Mouse (Mus musculus) kidney, postnatal 0 days (tissue): Measurements from ENCODE around the gene Dnmt3a. TPM values are rescaled to one million over a fixed set of nuclear protein-coding genes. Genes with fewer than 3 reads are reported as not detected.

Experiments
- ATAC-seq: fragments of 200-750 bp; cut with Nextera tagmentation; replicated peaks from 2 replicates; pipeline ENCODE4 v1.8.0; 2017; ENCODE audit warnings: low read depth, moderate number of reproducible peaks, moderate TSS enrichment, moderate library complexity; ENCODE audit not compliant: low FRiP score
- DNase-seq: peaks from one replicate; pipeline ENCODE4 v3.0.0-alpha.2; 2016; ENCODE audit warnings: low spot score
- H3K27ac ChIP-seq: fragments of 300-500 bp; sonication (generic); 2 replicates; pipeline ENCODE4 v1.5.1; 2014; ENCODE audit warnings: mild to moderate bottlenecking
- H3K27me3 ChIP-seq: fragments of 300-500 bp; sonication (generic); 2 replicates; pipeline ENCODE4 v1.6.1; 2014; ENCODE audit warnings: low read length, mixed read lengths; ENCODE audit not compliant: insufficient read depth
- H3K36me3 ChIP-seq: fragments of 300-500 bp; sonication (generic); 2 replicates; pipeline ENCODE4 v1.6.1; 2014; ENCODE audit warnings: low read length, mixed read lengths; ENCODE audit not compliant: insufficient read depth
- H3K4me1 ChIP-seq: fragments of 300-500 bp; sonication (generic); replicated peaks from 2 replicates; pipeline ENCODE4 v1.6.1; 2014; ENCODE audit warnings: antibody characterized with exemption, low read length, mixed read lengths; ENCODE audit not compliant: insufficient read depth
- H3K4me2 ChIP-seq: fragments of 300-500 bp; sonication (generic); 2 replicates; pipeline ENCODE4 v1.6.1; 2014; ENCODE audit warnings: mild to moderate bottlenecking, low read length, moderate library complexity, mixed read lengths
- H3K4me3 ChIP-seq: fragments of 300-500 bp; sonication (generic); replicated peaks from 2 replicates; pipeline ENCODE4 v1.5.1; 2014; ENCODE audit warnings: low read depth, low read length
- H3K9ac ChIP-seq: fragments of 300-500 bp; sonication (generic); 2 replicates; pipeline ENCODE4 v1.6.1; 2014; ENCODE audit warnings: low read depth, low read length
- H3K9me3 ChIP-seq: fragments of 300-500 bp; sonication (generic); replicated peaks from 2 replicates; pipeline ENCODE4 v1.6.1; 2016; ENCODE audit warnings: low read length, inconsistent platforms, mixed read lengths
- CTCF ChIP-seq: IDR thresholded peaks from 2 replicates; pipeline ENCODE4 v1.5.1; 2016; ENCODE audit warnings: antibody characterized with exemption, low read depth, mild to moderate bottlenecking, moderate library complexity
- WGBS: fragments of 180-500 bp; shearing (Covaris S2); extraction: QIAGEN DNeasy Blood & Tissue Kit; methylation state at CpG from one replicate; pipeline ENCODE4 v1.1.7; 2014; 5-methylcytosine and 5-hydroxymethylcytosine counted together
- polyA plus RNA-seq: library from polyadenylated mRNA; unstranded; fragments of >200 nt; fragmentation: Nextera tagmentation; extraction: Ambion mirVana; gene quantifications from 2 replicates; pipeline ENCODE4 v1.2.1, GENCODE M21; 2015

Gene Dnmt3a
- polyA plus RNA-seq, 1 experiment from 2014 or later, result 96.5 TPM

- Histone ChIP-seq H3K36me3 (peaks cover 17% of the 10 kb centered on the region), H3K9ac (no peak overlapping the region), H3K4me1 (peaks cover 9% of the 10 kb centered on the region; the same call in 1 of the 2 replicates), H3K9me3 (no peaks in the 10 kb centered on the region), H3K4me3 (no peak overlapping the region), H3K27ac (no peak overlapping the region), H3K27me3 (no peaks in the 10 kb centered on the region), H3K4me2 (no peak overlapping the region)
- WGBS, result 86% methylated on average over 6 of the region's 6 CpGs
- ATAC-seq (no peak), DNase-seq (no peak)
- no peak for TF ChIP-seq CTCF
Observed at GRCm38 (mm10) chr12:3862253-3862652, 56.4 kb downstream of the Dnmt3a start.

GRCm38 (mm10) chr12:3864208-3864607, 58.4 kb downstream of the Dnmt3a start:
- no peak overlapping the region for H3K4me3 ChIP-seq

GRCm38 (mm10) chr12:3865594-3865993, 59.8 kb downstream of the Dnmt3a start:
- Histone ChIP-seq H3K4me3 (no peak overlapping the region), H3K4me2 (no peak overlapping the region), H3K4me1 (peaks cover 6% of the 10 kb centered on the region), H3K27ac (no peak overlapping the region), H3K36me3 (peaks cover 25% of the 10 kb centered on the region), H3K9me3 (no peaks in the 10 kb centered on the region), H3K9ac (no peak overlapping the region), H3K27me3 (no peaks in the 10 kb centered on the region)
- 88% methylated on average over 8 of the region's 8 CpGs for WGBS
- TF ChIP-seq CTCF, result no peak
- DNase-seq (no peak), ATAC-seq (no peak)

More at GRCm38 (mm10) chr12:3864208-3864607, 58.4 kb downstream of the Dnmt3a start:
- no peaks in the 10 kb centered on the region for H3K9me3 ChIP-seq
- no peaks in the 10 kb centered on the region for H3K27me3 ChIP-seq
- peaks cover 6% of the 10 kb centered on the region for H3K4me1 ChIP-seq
- no peak overlapping the region for H3K27ac ChIP-seq
- H3K4me2 ChIP-seq, result no peak overlapping the region
- DNase-seq (no peak), ATAC-seq (no peak)
- peaks cover 22% of the 10 kb centered on the region for H3K36me3 ChIP-seq
- no peak for TF ChIP-seq CTCF
- WGBS, result 89% methylated on average over 8 of the region's 8 CpGs
- no peak overlapping the region for H3K9ac ChIP-seq

GRCm38 (mm10) chr12:3866654-3867370, 61.0 kb downstream of the Dnmt3a start:
- no peak overlapping the region for H3K4me2 ChIP-seq
- no peak overlapping the region for H3K27ac ChIP-seq
- peaks cover 13% of the 10 kb centered on the region for H3K4me1 ChIP-seq
- no peak overlapping the region for H3K4me3 ChIP-seq
- H3K27me3 ChIP-seq, result no peaks in the 10 kb centered on the region
- TF ChIP-seq CTCF, result no peak
- peak; percentile 74 for DNase-seq
- WGBS, result 56% methylated on average over 12 of the region's 12 CpGs
- 0 out of 2 replicates have a peak, but pooled peaks have one; percentile 33 for ATAC-seq
- no peak overlapping the region for H3K9ac ChIP-seq
- no peaks in the 10 kb centered on the region for H3K9me3 ChIP-seq
- peaks cover 23% of the 10 kb centered on the region for H3K36me3 ChIP-seq

GRCm38 (mm10) chr12:3868115-3868514, 62.3 kb downstream of the Dnmt3a start:
- Histone ChIP-seq H3K4me2 (no peak overlapping the region), H3K9ac (no peak overlapping the region), H3K9me3 (no peaks in the 10 kb centered on the region), H3K27me3 (no peaks in the 10 kb centered on the region), H3K4me3 (no peak overlapping the region), H3K4me1 (peaks cover 16% of the 10 kb centered on the region), H3K27ac (0 out of 2 replicates have a peak overlapping the region, but pooled peaks have one; percentile 5), H3K36me3 (peaks cover 25% of the 10 kb centered on the region; the same call in 1 of the 2 replicates)
- ATAC-seq (no peak), DNase-seq (no peak)
- 72% methylated on average over 5 of the region's 5 CpGs for WGBS
- no peak for TF ChIP-seq CTCF

- Histone ChIP-seq H3K4me1 (peaks cover 16% of the 10 kb centered on the region), H3K36me3 (peaks cover 32% of the 10 kb centered on the region; the same call in 1 of the 2 replicates), H3K4me3 (no peak overlapping the region), H3K9ac (no peak overlapping the region), H3K9me3 (no peaks in the 10 kb centered on the region), H3K27ac (no peak overlapping the region), H3K27me3 (no peaks in the 10 kb centered on the region), H3K4me2 (no peak overlapping the region)
- ATAC-seq, result no peak
- 65% methylated on average over 7 of the region's 7 CpGs for WGBS
- TF ChIP-seq CTCF, result no peak
- no peak for DNase-seq
Observed at GRCm38 (mm10) chr12:3868676-3869458, 63.1 kb downstream of the Dnmt3a start.
